Mouse (Mus musculus): ENCODE results near the gene Phf6. TPM values are rescaled to one million over a fixed set of nuclear protein-coding genes. Genes with fewer than 3 reads are reported as not detected.

The Phf6 gene
- total and polyA plus RNA-seq, 3 experiments = 15.8 to 44.9 (median 18.7) TPM

GRCm38 (mm10) chrX:52934496-52934895 is 22.4 kb downstream of the Phf6 start:
- no peak overlapping the region for H3K9ac ChIP-seq (ENCODE audit: control insufficient read depth, low read depth, low read length, poor library complexity, severe bottlenecking)
- H3K79me2 ChIP-seq (ENCODE audit: control insufficient read depth, insufficient read depth, low read length, poor library complexity) = no peaks in the 10 kb centered on the region
- H3K4me1 ChIP-seq (ENCODE audit: control insufficient read depth in 1 of 2, insufficient read depth in 2 of 2, low read length in 2 of 2) = no peaks in the 10 kb centered on the region
- TF ChIP-seq MAFK (IDR thresholded peaks at IDR 0.05; ENCODE audit: borderline replicate concordance, low read depth, low read length) (no peak), E2F4 (IDR thresholded peaks at IDR 0.05; ENCODE audit: borderline replicate concordance, low read depth, low read length) (no peak), GABPA (IDR thresholded peaks at IDR 0.05; ENCODE audit: low read depth, low read length) (no peak), BHLHE40 (IDR thresholded peaks at IDR 0.05; ENCODE audit: borderline replicate concordance, low read depth, low read length) (no peak), ZKSCAN1 (IDR thresholded peaks at IDR 0.05; ENCODE audit: low read depth, low read length) (no peak), RAD21 (IDR thresholded peaks at IDR 0.05; ENCODE audit: low read depth, low read length) (peak; percentile 47), CTCF (IDR thresholded peaks at IDR 0.05 in 2 of 3, conservative IDR thresholded peaks at IDR 0.05 in 1 of 3; ENCODE audit: control insufficient read depth in 1 of 3, insufficient read depth in 1 of 3, low read depth in 2 of 3, low read length in 3 of 3, poor library complexity in 1 of 3, severe bottlenecking in 1 of 3) (peak in 2 of 3 experiments; percentile 51 to 63; a peak in 3 of 6 replicates), ZC3H11A (IDR thresholded peaks at IDR 0.05; ENCODE audit: low read depth, low read length) (0 out of 2 replicates have a peak, but pooled peaks have one; percentile 8), MEF2A (IDR thresholded peaks at IDR 0.05; ENCODE audit: extremely low read depth, insufficient replicate concordance, low read depth, low read length, poor library complexity, severe bottlenecking) (no peak), NRF1 (IDR thresholded peaks at IDR 0.05; ENCODE audit: insufficient read depth, low read depth, low read length, poor library complexity, severe bottlenecking) (no peak), SMC3 (IDR thresholded peaks at IDR 0.05; ENCODE audit: low read depth, low read length) (peak; percentile 40)
- no peaks in the 10 kb centered on the region; a peak in 2 of 4 replicates for H3K36me3 ChIP-seq (ENCODE audit: control insufficient read depth in 1 of 2, insufficient read depth in 2 of 2, low read length in 2 of 2)
- no peaks in the 10 kb centered on the region for H3K27me3 ChIP-seq (ENCODE audit: control insufficient read depth in 1 of 2, insufficient read depth in 2 of 2, low read length in 2 of 2)
- H3K9me3 ChIP-seq (replicated peaks; ENCODE audit: insufficient read depth, low read length) = no peaks in the 10 kb centered on the region
- H3K4me3 ChIP-seq (ENCODE audit: control insufficient read depth in 1 of 2, insufficient read depth in 1 of 2, low read depth in 2 of 2, low read length in 2 of 2) = no peak overlapping the region
- H3K27ac ChIP-seq (ENCODE audit: control insufficient read depth, low read depth, low read length) = no peak overlapping the region
- DNase-seq (ENCODE audit: low read depth, low spot score) = peak; percentile 15

- no peaks in the 10 kb centered on the region for H3K79me2 ChIP-seq (ENCODE audit: control insufficient read depth, insufficient read depth, low read length, poor library complexity)
- H3K4me3 ChIP-seq (ENCODE audit: control insufficient read depth in 1 of 2, insufficient read depth in 1 of 2, low read depth in 2 of 2, low read length in 2 of 2) = no peak overlapping the region
- no peaks in the 10 kb centered on the region for H3K27me3 ChIP-seq (ENCODE audit: control insufficient read depth in 1 of 2, insufficient read depth in 2 of 2, low read length in 2 of 2)
- H3K9me3 ChIP-seq (replicated peaks; ENCODE audit: insufficient read depth, low read length) = no peaks in the 10 kb centered on the region
- H3K36me3 ChIP-seq (ENCODE audit: control insufficient read depth in 1 of 2, insufficient read depth in 2 of 2, low read length in 2 of 2) = peaks cover 0 to 3% of the 10 kb centered on the region in 2 experiments; a peak in 2 of 4 replicates
- H3K9ac ChIP-seq (ENCODE audit: control insufficient read depth, low read depth, low read length, poor library complexity, severe bottlenecking) = no peak overlapping the region
- no peak overlapping the region for H3K27ac ChIP-seq (ENCODE audit: control insufficient read depth, low read depth, low read length)
- no peak for DNase-seq (ENCODE audit: low read depth, low spot score)
- no peak for TF ChIP-seq MAZ (IDR thresholded peaks at IDR 0.05; ENCODE audit: low read depth, low read length)
- H3K4me1 ChIP-seq (ENCODE audit: control insufficient read depth in 1 of 2, insufficient read depth in 2 of 2, low read length in 2 of 2) = no peaks in the 10 kb centered on the region
Observed at GRCm38 (mm10) chrX:52945509-52945908, 33.4 kb downstream of the Phf6 start.

DNA sequence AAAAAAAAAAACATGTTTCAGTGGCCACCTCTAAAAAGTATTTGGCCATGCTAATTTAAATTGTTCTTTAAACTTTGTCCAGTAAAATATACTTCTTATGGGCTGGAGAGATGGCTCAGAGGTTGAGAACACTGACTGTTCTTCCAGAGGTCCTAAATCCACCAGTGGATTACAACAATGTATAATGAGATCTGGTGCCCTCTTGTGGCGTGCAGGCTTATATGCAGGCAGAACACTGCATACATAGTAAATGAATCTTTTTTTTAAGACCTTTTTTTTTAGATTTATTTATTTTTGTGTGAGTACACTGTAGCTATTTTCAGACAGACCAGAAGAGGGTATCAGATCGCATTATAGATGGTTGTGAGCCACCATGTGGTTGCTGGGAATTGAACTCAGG is 37.6 kb downstream of the Phf6 start:
- H3K9me3 ChIP-seq (replicated peaks; ENCODE audit: insufficient read depth, low read length) = no peaks in the 10 kb centered on the region
- DNase-seq (ENCODE audit: low read depth, low spot score) = peak; percentile 42
- no peak overlapping the region for H3K9ac ChIP-seq (ENCODE audit: control insufficient read depth, low read depth, low read length, poor library complexity, severe bottlenecking)
- peaks cover 0 to 5% of the 10 kb centered on the region in 2 experiments; a peak in 2 of 4 replicates for H3K36me3 ChIP-seq (ENCODE audit: control insufficient read depth in 1 of 2, insufficient read depth in 2 of 2, low read length in 2 of 2)
- no peaks in the 10 kb centered on the region for H3K79me2 ChIP-seq (ENCODE audit: control insufficient read depth, insufficient read depth, low read length, poor library complexity)
- no peak overlapping the region for H3K27ac ChIP-seq (ENCODE audit: control insufficient read depth, low read depth, low read length)
- no peaks in the 10 kb centered on the region for H3K27me3 ChIP-seq (ENCODE audit: control insufficient read depth in 1 of 2, insufficient read depth in 2 of 2, low read length in 2 of 2)
- no peak overlapping the region for H3K4me3 ChIP-seq (ENCODE audit: control insufficient read depth in 1 of 2, insufficient read depth in 1 of 2, low read depth in 2 of 2, low read length in 2 of 2)
- H3K4me1 ChIP-seq (ENCODE audit: control insufficient read depth in 1 of 2, insufficient read depth in 2 of 2, low read length in 2 of 2) = no peaks in the 10 kb centered on the region
- TF ChIP-seq MAZ (IDR thresholded peaks at IDR 0.05; ENCODE audit: low read depth, low read length) (no peak), ZNF384 (IDR thresholded peaks at IDR 0.05; ENCODE audit: low read depth, low read length) (peak; percentile 76), SMC3 (IDR thresholded peaks at IDR 0.05; ENCODE audit: low read depth, low read length) (peak; percentile 37; the same call in 1 of the 2 replicates), CHD1 (IDR thresholded peaks at IDR 0.05; ENCODE audit: low read depth, low read length) (no peak), UBTF (IDR thresholded peaks at IDR 0.05; ENCODE audit: borderline replicate concordance, insufficient read depth, low read depth, low read length) (no peak), RAD21 (IDR thresholded peaks at IDR 0.05; ENCODE audit: low read depth, low read length) (peak; percentile 20; the same call in 1 of the 2 replicates), BHLHE40 (IDR thresholded peaks at IDR 0.05; ENCODE audit: borderline replicate concordance, low read depth, low read length) (no peak), CTCF (IDR thresholded peaks at IDR 0.05 in 2 of 3, conservative IDR thresholded peaks at IDR 0.05 in 1 of 3; ENCODE audit: control insufficient read depth in 1 of 3, insufficient read depth in 1 of 3, low read depth in 2 of 3, low read length in 3 of 3, poor library complexity in 1 of 3, severe bottlenecking in 1 of 3) (peak; percentile 12 to 47 (median 44); a peak in 4 of 6 replicates)
